Mouse (Mus musculus): ENCODE measurements at regions not wholly inside any gene's neighbourhood (a gene's known extent, or its start where the extent isn't known, plus 50 kb on each side); places are given as distances from the start of the nearest gene placed in this dataset.

DNA sequence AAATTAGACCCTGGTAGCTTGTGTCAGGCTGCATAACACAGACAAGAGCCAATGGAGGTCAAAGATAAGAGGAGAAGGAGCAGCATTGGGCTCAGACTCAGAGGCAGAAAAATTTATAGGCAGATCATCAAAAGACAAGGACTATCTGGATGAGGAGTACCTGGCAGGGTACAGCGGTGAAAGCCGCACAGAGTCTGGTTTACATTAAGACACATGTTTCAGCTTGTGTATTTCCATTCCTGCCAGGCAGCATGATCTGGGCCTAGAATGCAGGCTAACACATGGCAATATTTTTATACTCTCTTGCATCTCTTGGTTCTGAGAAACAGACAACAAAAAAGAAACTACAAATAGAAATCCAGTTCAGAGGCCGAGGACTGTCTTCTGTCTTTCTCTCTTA lies 91.9 kb upstream of the Sema3a start:
- TF ChIP-seq ZNF384 (IDR thresholded peaks at IDR 0.05; ENCODE audit: low read depth, low read length) (no peak), CTCF (IDR thresholded peaks at IDR 0.05 in 2 of 3, conservative IDR thresholded peaks at IDR 0.05 in 1 of 3; ENCODE audit: control insufficient read depth in 1 of 3, insufficient read depth in 1 of 3, low read depth in 2 of 3, low read length in 3 of 3, poor library complexity in 1 of 3, severe bottlenecking in 1 of 3) (no peak), GABPA (IDR thresholded peaks at IDR 0.05; ENCODE audit: low read depth, low read length) (no peak), CHD2 (IDR thresholded peaks at IDR 0.05; ENCODE audit: low read length) (no peak), POLR2A (IDR thresholded peaks at IDR 0.05; ENCODE audit: control insufficient read depth in 1 of 2, insufficient read depth in 1 of 2, low read depth in 1 of 2, low read length in 2 of 2, poor library complexity in 1 of 2) (no peak), ELF1 (IDR thresholded peaks at IDR 0.05; ENCODE audit: low read depth, low read length) (no peak), RCOR1 (IDR thresholded peaks at IDR 0.05; ENCODE audit: low read depth, low read length) (no peak), MAX (IDR thresholded peaks at IDR 0.05; ENCODE audit: low read length) (no peak), ZKSCAN1 (IDR thresholded peaks at IDR 0.05; ENCODE audit: low read depth, low read length) (no peak), CHD1 (IDR thresholded peaks at IDR 0.05; ENCODE audit: low read depth, low read length) (no peak)

Data from MEL (cell line).